Mouse (Mus musculus) spleen, adult 18-20 months (tissue): ENCODE data around the gene Rgs16.

Experiments used
- DNase-seq, 2 experiments: peaks; one replicate each; pipeline ENCODE4 v3.0.0; 2022; ENCODE audit warnings: mixed read lengths in 2 of 2

Rgs16 gene

DNA sequence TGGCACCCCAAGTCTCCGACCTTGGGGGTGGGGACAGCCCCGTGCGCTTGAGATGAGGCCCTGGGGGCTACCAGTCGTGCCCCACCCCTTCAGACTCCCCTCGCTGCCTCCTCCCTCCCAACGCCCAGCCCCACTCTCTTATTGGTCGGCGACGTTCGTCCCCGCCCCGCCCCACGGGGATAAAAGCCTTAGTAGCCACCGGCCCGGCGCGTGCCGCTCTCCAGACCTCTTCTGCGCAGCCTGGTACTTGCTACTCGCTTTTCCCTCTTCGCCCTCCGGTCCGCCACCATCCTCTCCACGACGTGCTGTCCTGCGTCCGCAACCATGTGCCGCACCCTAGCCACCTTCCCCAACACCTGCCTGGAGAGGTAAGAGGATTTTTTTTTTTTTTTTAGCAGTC, at the start of gene Rgs16:
Rgs16 (plus strand) TSS at position 205 of the 400 bp plus-strand sequence.
- DNase-seq: peak; percentile 66 to 74

DNA sequence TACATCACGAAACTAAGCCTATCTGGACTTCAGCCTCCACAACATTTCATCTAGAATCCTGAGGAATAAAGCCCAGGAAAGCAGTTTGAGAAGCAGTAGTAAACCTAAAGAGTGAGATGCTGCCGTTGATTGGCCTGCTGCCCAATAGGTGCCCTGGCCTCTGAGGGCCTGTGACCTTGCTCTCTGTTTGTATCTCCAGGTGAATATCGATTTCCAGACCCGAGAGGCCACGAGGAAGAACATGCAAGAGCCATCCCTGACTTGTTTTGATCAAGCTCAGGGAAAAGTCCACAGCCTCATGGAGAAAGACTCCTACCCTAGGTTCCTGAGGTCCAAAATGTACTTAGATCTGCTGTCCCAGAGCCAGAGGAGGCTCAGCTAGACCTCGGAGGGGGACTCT, 47.6 kb upstream of the Rgs16 start:
- DNase-seq: no peak

DNA sequence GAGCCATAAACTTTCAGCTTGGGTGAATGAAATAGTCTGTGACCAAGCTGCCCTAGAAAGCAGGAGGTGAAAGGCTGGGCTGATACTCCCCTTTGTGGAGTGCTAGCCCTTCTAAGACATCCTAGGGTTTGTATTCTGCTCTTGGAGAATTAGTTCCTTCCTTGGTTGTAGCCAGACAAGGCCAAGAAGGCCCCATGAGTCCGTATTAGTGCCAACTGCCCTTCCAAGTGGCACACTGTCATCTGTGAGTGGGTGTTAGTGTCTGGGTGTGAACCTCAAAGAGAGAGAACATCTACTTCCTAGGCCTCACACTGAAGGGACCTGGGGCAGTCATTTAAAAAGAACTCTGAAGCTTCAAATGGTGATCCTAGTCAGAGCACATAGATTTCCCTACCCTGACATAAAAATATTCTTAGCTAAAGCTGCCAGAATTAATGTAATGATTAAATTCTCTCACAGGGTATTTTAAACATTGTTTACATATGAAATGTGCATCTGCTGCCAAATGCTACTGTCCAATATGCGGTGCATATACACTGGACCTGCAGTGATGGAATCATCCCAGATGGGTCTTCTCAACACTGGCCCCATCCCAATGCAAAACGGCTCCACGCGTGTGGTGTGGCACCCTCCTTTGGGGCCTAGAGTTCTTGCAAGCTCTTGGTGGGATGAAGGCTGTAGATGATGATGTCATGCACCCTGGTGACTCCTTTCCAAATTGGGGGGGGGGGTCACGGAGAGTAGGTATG, 45.6 kb upstream of the Rgs16 start:
- no peak for DNase-seq

DNA sequence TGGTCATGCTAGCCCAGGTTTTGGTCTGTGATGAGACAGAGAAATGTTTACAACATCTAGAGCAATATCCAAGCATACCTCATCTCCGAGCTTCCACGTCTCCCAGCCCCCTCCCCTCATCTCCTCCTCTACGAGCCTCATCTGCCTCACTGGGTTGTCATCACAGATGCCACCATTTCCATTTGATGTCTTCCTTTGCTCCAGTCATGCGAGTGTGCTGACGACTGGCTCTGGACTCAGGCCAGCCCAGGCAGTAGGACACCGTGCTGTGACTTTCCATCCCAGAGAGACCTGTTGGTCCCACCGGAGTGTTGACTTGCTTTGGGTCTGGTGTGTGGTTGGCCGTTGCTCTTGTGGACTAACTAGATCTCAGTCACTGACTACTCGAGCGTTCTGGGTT, 44.8 kb upstream of the Rgs16 start:
- DNase-seq: no peak

DNA sequence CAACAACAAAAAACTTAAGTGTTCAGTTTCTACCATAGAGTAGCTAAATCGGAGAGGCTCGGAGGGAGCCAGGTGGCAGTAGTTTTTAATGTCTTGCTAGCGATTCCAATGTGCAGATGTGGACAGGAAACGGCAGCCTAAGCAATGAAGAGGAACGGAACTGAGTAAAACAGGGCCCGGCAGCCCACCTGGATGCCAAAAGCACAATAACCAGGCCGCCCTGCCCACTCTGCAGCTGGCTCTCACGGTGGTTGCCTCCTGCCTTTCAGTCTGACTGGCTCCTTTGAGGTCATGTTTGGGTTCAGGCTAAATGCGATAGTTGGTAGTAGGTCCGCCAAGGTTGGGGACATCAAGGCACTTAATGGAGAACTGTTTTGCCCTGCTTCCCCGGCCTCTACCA, 44.1 kb upstream of the Rgs16 start:
- no peak for DNase-seq

DNA sequence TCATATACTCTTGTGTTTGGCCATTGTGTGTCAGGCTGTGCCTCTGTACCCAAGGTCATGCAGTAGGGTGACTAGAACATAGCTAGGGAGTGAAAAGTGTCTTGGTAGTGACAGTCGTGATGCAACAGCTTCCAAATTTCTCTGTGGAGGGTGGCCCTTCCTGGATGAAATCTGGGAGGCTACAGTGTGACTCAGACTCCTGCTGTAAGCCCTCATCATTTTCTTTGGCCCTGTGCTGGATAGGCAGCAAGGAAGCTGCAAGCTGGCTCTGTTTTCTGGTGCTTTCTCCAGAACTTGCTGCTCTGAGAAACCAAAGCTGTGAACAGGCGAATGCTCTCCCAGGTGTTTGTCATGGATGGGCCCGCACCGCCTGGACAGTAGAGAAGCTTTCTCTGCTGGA, 43.6 kb upstream of the Rgs16 start:
- DNase-seq: no peak

DNA sequence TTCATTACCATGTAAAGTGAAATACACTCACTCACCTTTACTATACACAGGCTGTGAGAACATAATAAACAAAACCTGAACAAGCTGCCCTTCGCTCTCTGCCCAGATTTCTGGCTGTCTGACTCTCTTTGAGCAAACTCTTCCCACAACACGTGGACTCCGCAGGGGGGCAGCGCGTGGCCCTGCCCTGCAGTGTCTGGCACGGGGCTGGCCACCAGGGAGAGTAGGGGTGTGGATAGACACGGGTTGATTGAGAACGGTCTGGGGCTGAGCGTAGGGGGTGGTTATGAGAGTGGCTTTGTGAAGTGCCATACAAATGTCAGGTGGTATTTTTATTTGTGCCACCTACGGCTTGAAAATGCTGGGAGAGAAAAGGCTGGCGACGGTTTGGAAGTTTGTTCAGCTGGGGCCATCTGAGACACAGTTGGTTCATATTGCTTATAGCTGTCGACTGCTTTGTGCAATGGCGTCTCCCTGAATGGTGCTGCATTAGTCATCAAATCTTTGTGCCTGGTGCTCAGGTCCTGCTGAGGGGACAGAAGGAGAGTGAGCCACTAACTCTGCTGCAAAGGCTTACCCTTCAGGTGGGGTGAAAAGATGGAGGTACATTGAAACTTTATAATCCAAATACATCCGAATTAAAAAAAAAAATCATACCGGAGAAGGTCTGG, 42.4 kb upstream of the Rgs16 start:
- DNase-seq: no peak

DNA sequence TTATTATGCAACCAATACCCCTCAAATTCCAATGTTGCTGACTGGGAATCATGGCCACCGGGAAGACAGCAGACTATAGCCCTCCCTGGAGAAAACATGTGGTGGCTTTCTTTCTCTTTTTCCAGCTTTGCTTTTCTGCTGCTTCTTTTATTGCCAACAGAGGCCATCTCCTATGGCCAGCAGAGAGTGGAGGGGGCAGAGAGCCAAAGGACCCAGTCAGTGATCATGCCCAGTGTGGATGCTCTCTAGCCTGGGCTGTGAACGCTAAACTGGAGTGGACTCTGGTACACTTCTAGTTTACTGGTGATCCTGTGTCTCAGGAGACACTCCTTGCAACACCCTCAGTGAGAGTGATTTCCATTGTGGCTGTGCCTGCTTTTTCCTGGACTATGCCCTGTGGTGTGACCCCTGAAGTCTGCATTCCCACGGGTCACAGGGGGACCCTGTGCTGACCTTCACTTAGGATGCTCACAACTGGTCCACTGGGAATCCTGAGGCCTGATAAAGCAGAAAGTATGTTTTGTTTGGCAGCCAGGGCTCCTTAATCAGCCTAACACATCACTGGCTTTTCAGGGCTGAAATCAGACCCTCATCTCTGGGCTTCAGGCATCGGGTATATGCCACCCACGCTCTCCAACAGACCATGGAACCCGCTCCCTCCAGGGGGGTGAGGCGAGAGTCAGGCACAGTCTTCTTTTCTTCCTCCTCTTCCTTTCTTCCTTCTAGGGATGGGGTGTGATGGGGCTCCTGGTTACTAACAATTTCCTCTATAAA, 41.7 kb upstream of the Rgs16 start:
- no peak for DNase-seq

DNA sequence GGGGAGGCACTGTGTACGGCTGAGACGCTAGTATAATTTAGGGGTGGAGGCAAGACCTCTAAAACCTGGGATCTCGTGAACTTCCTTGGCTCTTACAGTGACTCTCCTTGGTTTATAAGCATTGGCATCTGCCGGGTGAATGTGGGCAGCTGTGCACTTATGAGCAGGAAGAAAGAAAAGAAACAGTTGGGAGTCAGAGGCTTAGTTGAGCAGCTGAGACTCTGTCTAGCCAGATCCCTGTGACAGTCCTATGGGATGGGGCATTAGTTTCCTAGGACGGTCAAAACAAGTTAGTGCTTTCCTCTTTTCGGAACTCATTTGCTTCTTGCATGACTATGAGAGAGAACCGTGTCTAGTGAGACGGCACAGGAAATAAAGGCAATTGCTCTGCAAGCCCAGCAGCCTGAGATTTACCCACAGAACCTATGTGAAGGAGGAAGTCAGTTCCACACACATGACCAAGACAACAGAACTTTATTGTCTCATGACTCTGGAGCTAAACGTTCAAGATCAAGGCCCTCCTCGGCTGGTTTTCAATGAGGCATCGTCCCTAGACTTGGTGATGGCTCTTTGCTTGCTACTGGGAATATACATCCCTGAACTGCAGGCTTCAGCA, 39.6 kb upstream of the Rgs16 start:
- no peak for DNase-seq

DNA sequence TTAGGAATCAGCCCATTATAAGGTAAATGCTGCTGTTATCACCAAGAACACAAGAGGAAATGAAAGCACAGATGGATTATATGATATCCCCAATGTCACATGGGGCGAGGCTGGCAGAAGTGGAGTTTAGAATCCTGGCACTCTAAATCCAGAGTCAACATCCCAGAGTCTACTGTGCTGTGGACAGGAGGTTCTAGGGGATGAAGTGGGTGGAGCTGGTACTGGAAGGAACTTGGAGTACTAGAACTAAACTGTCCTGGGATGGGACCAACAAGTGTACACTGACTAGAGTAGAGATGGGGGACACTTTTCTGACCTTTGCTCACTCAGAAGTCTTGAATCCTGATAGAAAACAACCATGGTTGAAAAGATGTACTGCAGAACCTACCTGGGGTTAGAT, 38.7 kb upstream of the Rgs16 start:
- DNase-seq: no peak

DNA sequence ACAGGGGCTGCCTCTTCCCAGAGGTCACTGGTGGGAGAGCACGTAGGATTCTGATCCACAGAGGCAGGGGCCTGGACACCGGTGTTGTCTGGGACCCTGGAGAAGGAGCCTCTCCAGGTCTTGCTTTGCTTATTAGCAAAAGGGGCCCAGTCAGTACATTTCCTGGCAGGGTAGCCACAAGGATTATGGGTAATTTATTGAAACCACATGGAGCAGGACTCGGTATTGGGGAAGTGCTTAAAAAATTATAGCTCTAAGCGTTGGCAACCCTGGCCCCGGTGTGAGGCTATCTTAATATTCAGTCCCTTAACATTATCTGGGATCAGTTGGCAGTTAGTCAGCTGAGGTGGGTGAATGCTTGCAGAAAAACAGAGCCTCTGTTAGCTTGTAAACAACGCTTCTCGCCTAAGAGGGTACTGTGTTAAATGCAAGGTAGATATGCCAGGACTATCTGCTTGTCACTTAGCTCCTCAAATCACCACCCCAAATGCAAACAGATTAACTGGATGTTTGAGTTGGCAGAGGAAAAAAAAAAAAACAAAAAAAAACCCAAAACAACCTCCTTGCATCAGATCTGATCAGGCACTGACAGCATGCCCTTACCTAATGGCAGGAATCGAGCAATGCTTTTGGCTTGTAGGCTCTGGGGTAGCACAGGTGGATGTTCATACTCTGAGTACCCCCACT, 37.8 kb upstream of the Rgs16 start:
- no peak for DNase-seq

DNA sequence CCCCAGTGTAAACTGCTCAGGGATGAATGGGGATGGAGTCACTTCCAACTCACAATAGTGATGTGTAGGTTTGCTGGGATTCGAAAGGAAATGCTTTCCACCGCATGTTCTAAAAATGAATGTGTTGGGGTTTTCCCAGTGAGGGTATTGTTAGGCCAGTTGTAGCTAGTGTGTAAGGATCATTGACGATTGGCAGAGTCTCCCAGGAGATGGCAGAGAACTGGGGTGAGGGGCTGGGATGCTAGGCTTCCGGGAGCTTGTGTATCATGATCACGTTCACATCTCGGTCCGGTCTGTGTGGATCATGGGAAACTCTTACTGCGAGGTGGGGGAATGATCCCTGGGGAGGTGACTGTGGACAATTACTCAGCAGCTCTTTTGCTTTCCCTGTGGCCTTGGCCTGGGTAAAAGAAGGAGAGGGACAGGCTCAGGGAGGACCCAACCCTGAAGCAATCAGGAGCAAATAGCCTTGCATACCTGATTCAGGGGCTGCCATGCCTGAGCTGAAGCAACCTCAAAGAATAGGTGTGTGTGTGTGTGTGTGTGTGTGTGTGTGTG, 37.2 kb upstream of the Rgs16 start:
- DNase-seq: no peak

DNA sequence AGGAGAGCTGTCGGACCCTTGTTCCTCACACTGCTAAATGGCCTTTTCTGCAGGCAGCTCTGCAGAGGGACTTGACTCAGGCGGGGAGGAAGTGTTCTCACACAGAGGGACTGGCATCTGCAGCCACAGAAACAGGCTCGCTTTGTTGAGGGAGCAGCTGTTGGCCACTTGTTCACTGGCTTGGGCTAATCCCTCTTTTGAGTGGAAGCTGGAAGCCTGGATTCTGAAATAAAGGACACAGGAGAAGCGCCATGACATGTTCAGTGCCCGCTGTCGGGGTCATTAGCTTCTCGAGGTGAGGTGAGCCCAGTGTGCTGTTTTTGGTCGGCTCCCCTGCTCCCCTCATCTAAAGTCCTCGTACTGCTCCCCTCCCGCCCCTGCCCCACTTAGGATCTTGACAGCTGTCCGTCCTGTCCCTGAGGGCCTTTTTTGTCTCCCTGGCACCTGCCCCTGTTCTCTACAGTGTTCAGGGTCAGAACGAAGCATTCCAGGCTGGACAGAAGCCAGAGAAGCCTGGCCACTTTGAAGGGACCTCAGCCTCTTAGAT, 36.6 kb upstream of the Rgs16 start:
- no peak for DNase-seq

DNA sequence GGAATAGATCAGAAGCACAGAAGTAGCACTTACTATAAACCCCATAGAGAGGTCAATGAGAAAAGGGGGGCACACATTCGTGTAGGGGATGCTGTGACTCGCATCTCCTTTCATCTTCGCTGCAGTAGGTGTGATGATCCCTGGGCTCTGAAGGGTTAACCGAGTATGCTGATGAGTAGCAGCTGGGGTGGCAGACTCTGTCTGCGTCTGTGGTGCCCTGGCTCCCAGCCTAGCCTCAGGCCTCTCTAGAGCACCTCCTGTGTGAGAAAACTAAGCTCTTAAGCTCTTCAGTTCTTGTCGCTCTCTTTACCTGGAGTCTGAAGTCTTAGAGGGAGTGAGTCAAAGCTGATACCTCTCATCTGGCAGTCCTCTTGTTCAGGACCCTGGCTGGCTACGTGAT, 36.0 kb upstream of the Rgs16 start:
- DNase-seq: no peak

DNA sequence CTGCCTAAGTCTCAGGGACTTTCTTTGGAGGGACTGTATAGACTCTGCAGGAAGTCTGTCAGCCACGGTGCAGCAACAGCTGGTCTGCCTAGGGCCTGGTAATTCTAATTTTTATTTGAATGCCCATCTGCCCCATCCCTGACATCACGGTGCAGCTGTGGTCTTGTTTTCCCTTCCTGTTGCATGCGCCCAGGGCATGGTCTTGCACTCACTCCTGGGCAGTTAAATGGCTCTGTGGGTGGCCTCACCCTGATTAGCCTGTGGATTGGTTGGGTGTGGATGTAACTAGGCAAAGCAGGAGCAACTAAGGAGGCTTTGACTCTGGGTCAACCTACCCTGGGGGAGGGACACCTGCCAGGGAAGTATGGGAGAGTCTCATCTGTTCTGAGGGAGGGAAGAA, 35.2 kb upstream of the Rgs16 start:
- no peak for DNase-seq

DNA sequence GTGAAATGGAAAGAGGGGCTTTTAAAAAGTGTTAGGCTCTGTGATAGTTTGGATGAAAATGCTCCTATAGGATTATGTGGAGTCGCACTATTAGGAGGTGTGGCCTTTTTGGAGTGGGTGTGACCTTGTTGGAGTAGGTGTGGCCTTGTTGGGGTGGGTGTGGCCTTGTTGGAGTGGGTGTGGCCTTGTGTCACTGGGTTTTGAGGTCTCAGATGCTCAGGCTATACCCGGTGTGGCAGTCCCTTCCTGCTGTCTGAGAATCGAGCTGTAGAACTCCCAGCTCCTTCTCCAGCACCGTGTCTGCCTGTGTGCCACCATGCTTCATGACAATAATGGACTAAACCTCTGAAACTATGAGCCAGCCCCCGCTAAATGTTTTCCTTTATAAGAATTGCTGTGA, 31.5 kb upstream of the Rgs16 start:
- DNase-seq: no peak

DNA sequence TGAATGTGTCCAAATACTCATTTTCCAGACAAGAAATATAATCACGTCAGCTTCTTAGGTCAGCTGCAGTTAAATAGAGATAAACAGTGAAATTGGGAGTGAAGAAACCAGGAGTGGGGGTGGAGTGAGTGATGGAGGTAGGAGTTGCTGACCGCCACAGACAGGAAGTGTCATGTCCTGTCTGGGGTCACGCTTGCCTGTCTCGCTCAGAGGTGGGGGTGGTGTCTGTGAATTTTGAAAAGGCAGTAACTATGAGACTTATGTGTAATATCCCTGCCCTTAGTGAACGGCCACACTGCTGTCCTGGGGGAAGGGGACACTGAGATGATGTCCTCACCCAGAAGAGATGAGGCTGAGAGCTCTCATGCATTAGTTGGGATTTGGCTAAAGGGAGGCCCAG, 30.7 kb upstream of the Rgs16 start:
- DNase-seq: no peak

DNA sequence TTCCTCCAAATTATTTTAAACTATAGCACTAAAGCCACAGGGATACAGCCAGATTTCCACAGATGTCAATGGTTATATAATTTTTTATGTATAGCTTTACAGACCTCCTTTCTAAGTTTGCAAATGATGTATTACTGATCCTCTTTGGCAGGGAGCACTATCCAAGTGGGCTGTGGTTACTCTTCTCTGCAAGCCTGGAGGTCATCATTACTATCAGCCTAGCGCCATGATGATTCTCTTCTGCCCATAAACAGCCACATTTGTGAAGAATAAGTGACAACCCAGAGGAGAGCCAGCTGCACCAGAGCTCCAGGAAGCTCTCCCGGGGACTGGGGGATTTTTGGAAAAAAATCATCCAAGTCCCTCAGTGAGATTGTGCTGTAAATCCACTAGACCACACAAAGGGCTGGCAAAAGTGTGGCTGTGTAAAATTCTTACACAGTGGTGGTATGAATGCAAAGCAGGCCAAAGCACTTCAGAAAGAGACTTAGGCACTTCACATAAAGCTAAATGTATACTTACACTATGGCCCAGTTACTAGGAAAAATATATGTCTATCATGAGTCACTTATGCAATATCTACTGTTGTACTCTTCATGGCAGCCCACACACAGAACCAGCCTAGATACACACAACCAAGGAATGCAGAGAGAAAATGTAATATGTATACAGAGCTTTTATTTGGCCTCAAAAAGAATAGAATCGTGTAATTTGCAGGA, 28.4 kb upstream of the Rgs16 start:
- DNase-seq: no peak

DNA sequence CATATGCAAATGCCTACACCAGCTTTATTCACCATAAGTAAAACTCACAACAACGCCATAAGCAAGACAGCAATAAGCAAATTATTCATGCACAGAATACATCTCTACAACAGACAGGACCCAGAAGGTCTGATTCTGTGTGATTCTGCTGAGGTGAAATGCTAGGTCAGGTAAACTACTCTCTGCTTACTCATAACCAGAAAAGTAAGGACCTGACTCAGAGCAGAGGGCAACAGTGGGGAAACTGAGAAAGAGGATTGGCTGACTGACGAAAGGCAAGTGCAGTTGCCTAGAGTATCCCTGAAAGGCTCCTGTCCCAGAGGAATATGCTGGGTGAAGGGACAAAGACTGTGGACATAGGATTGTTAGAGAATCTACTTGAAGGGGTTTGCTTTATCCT, 27.5 kb upstream of the Rgs16 start:
- DNase-seq: no peak

DNA sequence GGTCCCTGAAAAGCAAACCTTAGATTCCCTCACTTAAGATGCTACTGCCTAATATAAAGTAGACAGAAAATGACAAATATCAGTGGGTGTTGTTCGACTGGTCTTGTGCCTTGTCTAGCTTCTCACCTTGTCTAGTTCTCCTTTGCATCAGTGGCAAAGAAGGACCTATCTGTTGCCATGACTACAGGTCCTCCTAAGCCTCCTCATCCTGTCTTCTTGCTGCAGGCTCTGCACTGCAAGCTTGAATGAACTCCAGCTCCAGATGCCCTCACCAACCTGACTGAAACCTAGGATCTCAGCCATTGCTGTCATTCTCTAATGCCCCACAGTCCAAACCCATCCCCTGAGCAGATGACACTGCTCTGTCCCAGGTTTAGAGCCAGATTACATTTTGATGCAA, 22.2 kb upstream of the Rgs16 start:
- DNase-seq: no peak

DNA sequence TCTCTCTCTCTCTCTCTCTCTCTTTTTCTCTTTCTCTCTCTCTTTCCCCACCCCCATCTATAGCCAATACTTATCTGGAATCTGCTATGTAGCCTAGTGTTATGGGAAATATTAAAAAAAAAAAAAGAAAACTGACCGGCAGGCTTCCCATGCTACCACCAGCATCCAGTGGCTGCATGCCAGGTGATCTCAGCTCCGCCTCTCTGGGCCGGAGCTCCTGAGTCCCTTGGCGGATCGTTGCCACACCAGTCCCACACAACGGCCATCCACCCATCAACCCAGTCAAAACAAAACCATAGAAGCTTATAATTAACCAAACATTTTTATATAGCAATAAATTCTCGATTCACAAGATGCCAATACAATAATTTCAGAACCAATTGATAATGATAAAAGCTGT, 19.2 kb upstream of the Rgs16 start:
- DNase-seq: no peak
